Mouse (Mus musculus) lung, embryonic 14.5 days (tissue): ENCODE data around the gene Omp. TPM values are rescaled to one million over a fixed set of nuclear protein-coding genes. Genes with fewer than 3 reads are reported as not detected.

Source experiments
- ATAC-seq: fragments of 200-750 bp; cut with Nextera tagmentation; 2 replicates; pipeline ENCODE4 v1.8.0; 2017; ENCODE audit warnings: mild to moderate bottlenecking, moderate TSS enrichment, moderate library complexity; ENCODE audit not compliant: insufficient read depth
- DNase-seq: peaks from one replicate; pipeline ENCODE4 v3.0.0-alpha.2; 2015
- H3K27ac ChIP-seq: fragments of 300-500 bp; sonication (generic); 2 replicates; pipeline ENCODE4 v1.5.1; 2014; ENCODE audit warnings: low read depth, mild to moderate bottlenecking, moderate library complexity
- H3K27me3 ChIP-seq: fragments of 300-500 bp; sonication (generic); 2 replicates; pipeline ENCODE4 v1.6.1; 2014; ENCODE audit warnings: low read length, control low read depth; ENCODE audit not compliant: insufficient read depth
- H3K36me3 ChIP-seq: fragments of 300-500 bp; sonication (generic); 2 replicates; pipeline ENCODE4 v1.6.1; 2014; ENCODE audit warnings: control low read depth; ENCODE audit not compliant: insufficient read depth
- H3K4me1 ChIP-seq: fragments of 300-500 bp; sonication (generic); 2 replicates; pipeline ENCODE4 v1.6.1; 2014; ENCODE audit warnings: antibody characterized with exemption, control low read depth; ENCODE audit not compliant: insufficient read depth
- H3K4me2 ChIP-seq: fragments of 300-500 bp; sonication (generic); 2 replicates; pipeline ENCODE4 v1.6.1; 2014; ENCODE audit warnings: mild to moderate bottlenecking
- H3K4me3 ChIP-seq: fragments of 300-500 bp; sonication (generic); 2 replicates; pipeline ENCODE4 v1.5.1; 2014; ENCODE audit warnings: low read depth, low read length
- H3K9ac ChIP-seq: fragments of 300-500 bp; sonication (generic); 2 replicates; pipeline ENCODE4 v1.6.1; 2014
- H3K9me3 ChIP-seq: fragments of 300-500 bp; sonication (generic); 2 replicates; pipeline ENCODE4 v1.6.1; 2016; ENCODE audit warnings: low read depth, low read length, control low read depth
- CTCF ChIP-seq: IDR thresholded peaks from 2 replicates; pipeline ENCODE4 v1.5.1; 2016; ENCODE audit warnings: antibody characterized with exemption, low read depth
- WGBS: fragments of 180-500 bp; shearing (Covaris S2); extraction: QIAGEN DNeasy Blood & Tissue Kit; methylation state at CpG from one replicate; pipeline ENCODE4 v1.1.7; 2014; 5-methylcytosine and 5-hydroxymethylcytosine counted together
- polyA plus RNA-seq: library from polyadenylated mRNA; unstranded; fragments of >200 nt; fragmentation: Nextera tagmentation; extraction: Ambion mirVana; gene quantifications from 2 replicates; pipeline ENCODE4 v1.2.1, GENCODE M21; 2014

Omp gene
- polyA plus RNA-seq, 1 experiment from 2014 or later, result 0.33 TPM

DNA sequence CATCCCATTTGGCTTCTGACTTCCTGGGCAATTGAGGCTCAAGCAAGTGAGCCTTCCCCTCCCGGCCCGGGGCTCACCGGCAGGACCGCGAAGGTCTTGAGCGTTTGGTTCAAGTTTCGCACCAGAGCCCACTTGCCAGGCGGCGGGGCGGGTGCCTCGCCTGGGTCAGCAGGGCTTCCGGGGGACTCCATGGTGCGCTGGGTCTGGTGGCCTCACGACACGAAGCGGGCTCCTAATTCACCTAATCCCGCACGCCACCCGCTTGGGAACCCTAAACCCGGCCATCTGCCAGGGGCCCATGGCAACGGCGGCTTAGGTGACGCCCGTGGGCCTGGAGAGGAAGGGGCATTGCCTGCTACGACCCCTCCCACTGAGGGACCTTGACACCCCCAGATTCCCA is 34.1 kb downstream of the Omp start:
- 3% methylated on average over 25 of the region's 25 CpGs for WGBS
- Histone ChIP-seq H3K27ac (no peak overlapping the region), H3K36me3 (no peaks in the 10 kb centered on the region), H3K4me3 (peak overlapping the region; percentile 25), H3K27me3 (peaks cover 20% of the 10 kb centered on the region), H3K4me1 (no peaks in the 10 kb centered on the region), H3K9me3 (no peaks in the 10 kb centered on the region), H3K9ac (peak overlapping the region; percentile 47), H3K4me2 (peak overlapping the region; percentile 58)
- no peak for DNase-seq
- TF ChIP-seq CTCF, result no peak
- 0 out of 2 replicates have a peak, but pooled peaks have one; percentile 36 for ATAC-seq

DNA sequence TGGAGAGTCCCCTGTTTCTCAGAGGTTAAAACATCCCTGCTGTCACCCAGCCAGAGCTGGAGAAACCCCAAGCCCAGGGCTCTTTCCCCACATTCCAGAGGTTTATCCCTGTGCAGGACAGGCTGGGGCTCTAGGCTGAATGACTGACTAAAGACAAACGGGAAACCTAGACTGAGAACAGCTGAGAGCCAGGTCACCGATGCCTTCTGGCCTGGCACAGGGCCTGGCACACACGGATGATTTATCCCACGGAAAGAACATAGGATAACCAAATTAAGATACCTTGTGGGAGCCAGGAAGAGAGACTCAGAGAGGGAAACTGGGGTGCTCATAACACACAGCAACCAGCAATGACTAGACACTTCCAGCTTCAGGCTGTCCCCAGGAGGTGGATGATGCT is 35.5 kb downstream of the Omp start:
- H3K4me1 ChIP-seq, result no peaks in the 10 kb centered on the region
- no peak overlapping the region for H3K9ac ChIP-seq
- no peaks in the 10 kb centered on the region for H3K36me3 ChIP-seq
- no peak overlapping the region for H3K4me3 ChIP-seq
- no peak for DNase-seq
- no peak for TF ChIP-seq CTCF
- H3K4me2 ChIP-seq, result no peak overlapping the region
- no peak overlapping the region for H3K27ac ChIP-seq
- 63% methylated on average over 4 of the region's 4 CpGs for WGBS
- no peaks in the 10 kb centered on the region for H3K9me3 ChIP-seq
- no peak for ATAC-seq
- H3K27me3 ChIP-seq, result peaks cover 20% of the 10 kb centered on the region

DNA sequence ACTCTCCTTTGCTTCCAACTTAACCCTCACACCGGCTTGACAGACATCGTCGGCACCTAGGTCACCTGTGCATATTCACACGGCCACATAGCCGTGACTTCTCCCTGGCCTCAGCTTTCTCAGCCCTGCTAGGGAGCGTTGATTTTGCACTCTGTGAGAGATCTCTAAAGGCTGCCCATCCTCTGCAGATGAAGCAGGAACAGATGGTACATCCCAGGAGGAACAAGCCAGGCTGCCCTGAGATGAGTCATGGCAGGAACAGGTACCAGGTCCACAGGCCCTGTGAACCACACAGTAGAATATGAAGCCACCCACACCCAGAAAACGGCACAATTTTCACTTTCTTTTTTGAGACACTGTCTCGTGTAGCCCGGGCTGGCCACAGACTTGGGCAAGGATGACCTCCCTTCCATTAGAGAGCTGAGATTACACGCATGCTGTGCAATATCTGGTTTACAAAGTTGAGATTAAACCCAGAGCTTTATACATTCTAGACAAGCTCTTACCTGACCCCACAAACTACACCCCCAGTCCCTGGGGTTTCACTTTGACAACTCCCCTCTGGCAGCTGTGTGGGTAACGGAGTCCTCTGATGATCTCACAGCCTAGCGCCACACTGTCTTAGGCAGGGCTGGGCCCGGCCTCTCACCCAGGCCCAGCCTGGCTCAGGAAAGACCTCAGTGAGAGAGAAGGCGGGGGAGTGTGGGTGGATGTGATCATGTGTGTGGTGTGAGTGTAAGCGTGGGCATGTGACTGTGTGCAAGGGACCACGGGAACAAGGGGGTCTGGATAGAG is 36.5 kb downstream of the Omp start:
- ATAC-seq, result no peak
- H3K4me3 ChIP-seq, result no peak overlapping the region
- no peak overlapping the region for H3K27ac ChIP-seq
- no peak for DNase-seq
- H3K4me2 ChIP-seq, result no peak overlapping the region
- no peaks in the 10 kb centered on the region for H3K4me1 ChIP-seq
- no peak overlapping the region for H3K9ac ChIP-seq
- TF ChIP-seq CTCF, result no peak
- H3K36me3 ChIP-seq, result no peaks in the 10 kb centered on the region
- H3K27me3 ChIP-seq, result peaks cover 20% of the 10 kb centered on the region
- H3K9me3 ChIP-seq, result no peaks in the 10 kb centered on the region
- WGBS, result 72% methylated on average over 16 of the region's 16 CpGs

DNA sequence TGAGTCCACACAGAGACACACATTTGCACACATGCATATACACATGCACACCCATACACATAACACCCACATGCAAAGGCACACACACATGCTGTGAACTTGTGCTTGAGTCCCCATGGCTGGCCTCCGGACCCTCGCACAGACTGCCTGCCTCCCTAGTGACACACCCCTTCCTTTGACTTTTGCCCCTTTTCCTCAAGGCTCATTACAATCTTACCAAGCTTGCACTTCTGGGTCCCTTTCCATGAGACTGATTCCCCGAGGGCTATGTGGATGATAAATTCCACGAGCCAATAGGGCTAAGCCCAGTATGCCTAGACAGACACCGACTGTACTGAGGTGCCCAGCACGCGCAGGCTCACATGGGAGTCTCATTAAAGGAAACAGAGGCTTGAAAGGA is 39.0 kb downstream of the Omp start:
- H3K9ac ChIP-seq, result no peak overlapping the region; the same call in 1 of the 2 replicates
- no peak overlapping the region for H3K27ac ChIP-seq
- TF ChIP-seq CTCF, result no peak
- 87% methylated on average over 7 of the region's 7 CpGs for WGBS
- no peaks in the 10 kb centered on the region for H3K9me3 ChIP-seq
- H3K4me2 ChIP-seq, result no peak overlapping the region
- H3K4me1 ChIP-seq, result 0 out of 2 replicates have a peak, but pooled peaks cover 5% of the 10 kb centered on the region
- H3K36me3 ChIP-seq, result no peaks in the 10 kb centered on the region
- H3K27me3 ChIP-seq, result peaks cover 9% of the 10 kb centered on the region; the same call in 1 of the 2 replicates
- H3K4me3 ChIP-seq, result no peak overlapping the region
- ATAC-seq, result no peak
- DNase-seq, result no peak

DNA sequence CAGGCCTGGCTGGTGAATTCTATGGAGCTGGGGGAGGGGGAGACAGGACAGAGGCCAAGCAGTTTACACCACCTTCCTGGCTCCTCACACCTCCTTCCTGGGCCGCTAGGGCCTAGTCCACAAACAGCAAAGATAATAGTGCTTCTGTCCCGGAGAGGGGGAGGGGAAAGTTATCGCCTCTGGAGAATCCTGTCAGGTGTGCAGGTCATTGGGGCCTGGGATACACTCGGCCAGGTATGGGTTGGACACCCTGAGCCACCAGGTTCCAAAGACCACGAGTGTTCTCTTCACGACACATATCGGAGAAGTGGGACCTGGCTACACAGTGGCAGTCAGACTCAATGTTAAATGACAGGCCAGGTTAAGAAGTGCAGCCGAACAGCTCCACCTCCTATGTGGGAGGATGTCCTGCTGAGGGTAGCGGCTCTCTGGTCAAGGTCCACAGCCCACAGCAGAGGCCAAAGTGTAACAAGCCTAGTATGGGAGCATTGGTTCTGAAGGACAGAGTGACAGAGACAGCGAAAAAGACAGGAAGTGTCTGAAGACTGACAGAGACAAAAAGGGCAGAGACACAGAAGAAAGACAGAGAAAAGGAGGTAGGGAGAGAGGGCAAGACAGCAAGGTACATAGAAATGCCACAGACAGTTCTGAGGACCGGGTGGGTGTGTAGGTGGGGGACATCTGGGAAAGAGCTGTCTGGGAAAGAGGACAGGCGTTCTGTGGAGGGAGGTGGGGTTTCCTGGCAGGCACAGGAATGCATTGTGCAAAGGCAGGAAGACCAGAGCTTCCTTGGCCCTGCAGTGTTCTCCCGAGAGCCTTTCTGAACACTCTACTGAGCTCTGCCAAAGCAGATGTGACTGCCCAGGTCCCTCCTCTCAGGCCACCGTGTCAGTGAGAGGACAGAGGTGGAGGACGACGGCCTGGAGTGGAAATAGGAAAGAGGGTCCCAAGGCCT is 40.5 kb downstream of the Omp start:
- TF ChIP-seq CTCF, result no peak
- DNase-seq (peak; percentile 20), ATAC-seq (no peak)
- WGBS, result 58% methylated on average over 16 of the region's 16 CpGs
- Histone ChIP-seq H3K4me1 (0 out of 2 replicates have a peak, but pooled peaks cover 5% of the 10 kb centered on the region), H3K9ac (no peak overlapping the region; the same call in 1 of the 2 replicates), H3K4me3 (no peak overlapping the region), H3K27ac (peak overlapping the region; percentile 24; the same call in 1 of the 2 replicates), H3K36me3 (no peaks in the 10 kb centered on the region), H3K4me2 (no peak overlapping the region), H3K27me3 (no peaks in the 10 kb centered on the region), H3K9me3 (no peaks in the 10 kb centered on the region)

DNA sequence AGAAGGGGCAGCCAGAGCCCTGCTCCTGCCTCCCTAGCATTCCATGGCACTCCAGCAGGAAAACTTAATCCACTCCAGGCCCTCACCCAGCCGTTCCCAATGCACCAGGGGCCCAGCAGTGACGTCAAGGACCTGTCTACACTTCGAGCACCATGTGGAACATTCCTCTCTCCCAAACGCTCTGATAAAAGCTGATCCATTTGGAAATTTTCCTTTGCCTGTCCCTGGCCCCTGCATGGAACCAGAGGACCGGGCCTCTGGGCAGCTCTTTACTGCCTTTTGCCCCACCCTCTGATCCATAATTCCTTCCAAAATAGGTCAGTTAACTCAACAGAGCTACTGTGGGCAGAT is 41.4 kb downstream of the Omp start:
- 0 out of 2 replicates have a peak, but pooled peaks cover 5% of the 10 kb centered on the region for H3K4me1 ChIP-seq
- H3K4me2 ChIP-seq, result no peak overlapping the region
- WGBS, result 52% methylated on average over 5 of the region's 5 CpGs
- H3K9me3 ChIP-seq, result no peaks in the 10 kb centered on the region
- no peak overlapping the region for H3K9ac ChIP-seq
- ATAC-seq (no peak), DNase-seq (no peak)
- H3K27ac ChIP-seq, result no peak overlapping the region
- no peak overlapping the region for H3K4me3 ChIP-seq
- no peak for TF ChIP-seq CTCF
- H3K36me3 ChIP-seq, result no peaks in the 10 kb centered on the region
- no peaks in the 10 kb centered on the region for H3K27me3 ChIP-seq
